Mouse (Mus musculus) myocyte (in vitro differentiated cells): ENCODE measurements around the gene Zc3hav1.

Experiments used
- MAX ChIP-seq: IDR thresholded peaks from one replicate; pipeline ENCODE4 v1.6.1; 2011; ENCODE audit warnings: low read depth, mild to moderate bottlenecking, control low read depth
- POLR2A ChIP-seq: IDR thresholded peaks from one replicate; pipeline ENCODE4 v1.6.1; 2011; ENCODE audit warnings: low read depth, mild to moderate bottlenecking, control low read depth, moderate library complexity; ENCODE audit not compliant: insufficient read length
- USF1 ChIP-seq: IDR thresholded peaks from one replicate; pipeline ENCODE4 v1.6.1; 2011; ENCODE audit warnings: low read depth, mild to moderate bottlenecking, control low read depth, moderate library complexity

- TF ChIP-seq POLR2A (no peak), MAX (no peak), USF1 (no peak)
Observed at GRCm38 (mm10) chr6:38361937-38362336, 7.5 kb upstream of the Zc3hav1 start.
